Mouse (Mus musculus) heart, adult 10 weeks (tissue): ENCODE data around the gene Olfr356. TPM values are rescaled to one million over a fixed set of nuclear protein-coding genes. Genes with fewer than 3 reads are reported as not detected.

Experiments used
- polyA plus RNA-seq: library from polyadenylated mRNA; stranded (reverse); fragments of 350-450 nt; fragmentation: Illumina TruSeq; extraction: RNeasy Lipid Tissue Mini Kit (QIAGEN cat#74804); gene quantifications from one replicate; pipeline ENCODE4 v1.2.3, GENCODE M21; 2014; ENCODE audit warnings: low read depth, low replicate concordance

Olfr356 gene
- polyA plus RNA-seq: not detected

GRCm38 (mm10) chr2:36936821-36937220 is at the start of gene Olfr356:
Gene Olfr356, plus strand, starts transcription at chr2:36937121.

GRCm38 (mm10) chr2:36892836-36893235 is 44.1 kb upstream of the Olfr356 start, which contains the start of gene Olfr353:
Gene Olfr353, minus strand, starts transcription at chr2:36892936.

GRCm38 (mm10) chr2:36905380-36905779 is 31.5 kb upstream of the Olfr356 start, which contains the start of gene Olfr354:
Gene Olfr354, plus strand, starts transcription at chr2:36905680.

GRCm38 (mm10) chr2:36928797-36929196 is 8.1 kb upstream of the Olfr356 start, which contains the start of gene Olfr355:
Gene Olfr355, minus strand, starts transcription at chr2:36928897.

Other genes with a start within 250 kb of the Olfr356 start
- gene Olfr347, start 205.2 kb upstream of the Olfr356 start, polyA plus RNA-seq: not detected
- not detected for gene Olfr348, start 152.8 kb upstream of the Olfr356 start, polyA plus RNA-seq
- gene Olfr50, start 146.6 kb upstream of the Olfr356 start, polyA plus RNA-seq: not detected
- not detected for gene Olfr3, start 120.1 kb upstream of the Olfr356 start, polyA plus RNA-seq
- gene Olfr350, start 90.8 kb upstream of the Olfr356 start, polyA plus RNA-seq: not detected
- gene Olfr351, start 74.5 kb upstream of the Olfr356 start, polyA plus RNA-seq: not detected
- not detected for gene Olfr352, start 68.7 kb upstream of the Olfr356 start, polyA plus RNA-seq
- not detected for gene Olfr353, start 44.2 kb upstream of the Olfr356 start, polyA plus RNA-seq
- not detected for gene Olfr354, start 31.4 kb upstream of the Olfr356 start, polyA plus RNA-seq
- not detected for gene Olfr355, start 8.2 kb upstream of the Olfr356 start, polyA plus RNA-seq
- gene Olfr357, start 56.7 kb downstream of the Olfr356 start, polyA plus RNA-seq: not detected
- gene Olfr358, start 72.2 kb downstream of the Olfr356 start, polyA plus RNA-seq: not detected
- gene Olfr360, start 128.6 kb downstream of the Olfr356 start, polyA plus RNA-seq: not detected
- gene Olfr361, start 152.2 kb downstream of the Olfr356 start, polyA plus RNA-seq: not detected
- gene Olfr362, start 180.8 kb downstream of the Olfr356 start, polyA plus RNA-seq: not detected
- not detected for gene Olfr364-ps1, start 202.2 kb downstream of the Olfr356 start, polyA plus RNA-seq